Mouse (Mus musculus) G1E (cell line): ENCODE measurements around the gene Casp4. TPM values are rescaled to one million over a fixed set of nuclear protein-coding genes. Genes with fewer than 3 reads are reported as not detected.

ENCODE experiments used
- ATAC-seq: 2 replicates; pipeline ENCODE4 v1.8.0; 2016; ENCODE audit warnings: mild to moderate bottlenecking; ENCODE audit not compliant: insufficient number of reproducible peaks, poor library complexity, low FRiP score, severe bottlenecking; ENCODE audit errors: extremely low read depth
- DNase-seq: peaks from one replicate; pipeline ENCODE4 v3.0.0; 2012; ENCODE audit warnings: low spot score
- H3K27me3 ChIP-seq: 2 replicates; pipeline ENCODE4 v1.6.1; 2012; ENCODE audit warnings: mild to moderate bottlenecking, low read length, inconsistent platforms; ENCODE audit not compliant: insufficient read depth
- H3K36me3 ChIP-seq: replicated peaks from 2 replicates; pipeline ENCODE3; 2012; ENCODE audit warnings: mild to moderate bottlenecking, inconsistent platforms
- H3K4me1 ChIP-seq: 2 replicates; pipeline ENCODE4 v1.6.1; 2012; ENCODE audit warnings: low read depth, low read length, inconsistent platforms, mixed read lengths; ENCODE audit not compliant: insufficient read depth
- H3K4me3 ChIP-seq: 2 replicates; pipeline ENCODE4 v1.5.1; 2012; ENCODE audit warnings: low read depth, mild to moderate bottlenecking, inconsistent platforms, low read length, moderate library complexity, mixed read lengths
- H3K9me3 ChIP-seq: replicated peaks from 2 replicates; pipeline ENCODE4 v1.6.1; 2012; ENCODE audit warnings: inconsistent platforms
- CTCF ChIP-seq: IDR thresholded peaks from 2 replicates; pipeline ENCODE4 v1.5.1; 2012; ENCODE audit warnings: low read depth, low read length, inconsistent platforms, mixed read lengths
- GATA1 ChIP-seq: IDR thresholded peaks from 2 replicates; pipeline ENCODE4 v1.6.1; 2012; ENCODE audit warnings: borderline replicate concordance, low read length, inconsistent platforms, mixed read lengths
- GATA2 ChIP-seq: IDR thresholded peaks from 2 replicates; pipeline ENCODE4 v1.6.1; 2012; ENCODE audit warnings: low read depth, low read length, inconsistent platforms, borderline replicate concordance
- POLR2AphosphoS5 ChIP-seq: IDR thresholded peaks from 2 replicates; pipeline ENCODE4 v1.6.1; 2012; ENCODE audit warnings: low read depth, low read length, inconsistent platforms; ENCODE audit not compliant: insufficient replicate concordance
- TAL1 ChIP-seq: conservative IDR thresholded peaks from 2 replicates; pipeline ENCODE4 v1.6.1; 2012; ENCODE audit warnings: low read depth, low read length, inconsistent platforms, mixed read lengths
- polyA plus RNA-seq: library from polyadenylated mRNA; stranded (reverse); fragments of >175 nt; gene quantifications from 2 replicates; pipeline ENCODE4 v1.2.3, GENCODE M21; 2012
- total RNA-seq, 2 experiments: library from RNA; stranded (forward) in 1 of 2; stranded (reverse) in 1 of 2; fragments of 200-1000 nt in 1 of 2; fragments of >200 nt in 1 of 2; fragmentation: Nextera tagmentation in 1 of 2; gene quantifications; 2 replicates each; pipeline ENCODE4 v1.2.3; 2014 to 2017

The Casp4 gene
- total RNA-seq (2014; fragmentation: Nextera tagmentation) (not detected in 2 replicates), total RNA-seq (2017) (0.17 TPM in 1 of 2 replicates, not detected in the other), polyA plus RNA-seq (not detected in 2 replicates)

DNA sequence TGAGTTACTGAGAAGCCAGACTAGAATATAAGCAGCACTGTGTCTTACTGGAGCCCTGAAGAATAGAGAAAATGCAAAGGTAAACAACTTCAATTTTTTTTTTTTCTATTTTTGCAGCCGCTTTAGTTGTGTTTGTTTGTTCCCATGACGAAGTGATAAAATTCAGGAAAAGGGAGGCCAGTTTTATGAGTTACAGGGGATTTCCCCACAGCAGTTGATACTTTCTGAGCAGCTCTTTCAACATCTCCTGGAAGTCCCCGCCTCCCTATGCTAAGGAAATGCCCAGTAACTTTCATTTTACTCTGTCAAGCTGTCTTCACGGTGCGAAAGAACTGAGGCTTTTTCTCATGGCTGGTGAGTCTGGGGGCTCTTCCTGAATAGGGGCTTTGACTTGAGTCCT is at the start of gene Casp4:
Gene Casp4, plus strand, starts transcription at position 268 of the 400 bp plus-strand sequence.
- no peak for ATAC-seq
- TF ChIP-seq POLR2AphosphoS5: no peak
- no peak for TF ChIP-seq GATA2
- TF ChIP-seq CTCF: no peak
- TF ChIP-seq GATA1: no peak
- no peak for TF ChIP-seq TAL1
- Histone ChIP-seq H3K4me1 (no peaks in the 10 kb centered on the region), H3K9me3 (no peaks in the 10 kb centered on the region), H3K27me3 (no peaks in the 10 kb centered on the region), H3K4me3 (no peak within 1 kb of the TSS), H3K36me3 (no peaks in the 10 kb centered on the region)
- DNase-seq: no peak

DNA sequence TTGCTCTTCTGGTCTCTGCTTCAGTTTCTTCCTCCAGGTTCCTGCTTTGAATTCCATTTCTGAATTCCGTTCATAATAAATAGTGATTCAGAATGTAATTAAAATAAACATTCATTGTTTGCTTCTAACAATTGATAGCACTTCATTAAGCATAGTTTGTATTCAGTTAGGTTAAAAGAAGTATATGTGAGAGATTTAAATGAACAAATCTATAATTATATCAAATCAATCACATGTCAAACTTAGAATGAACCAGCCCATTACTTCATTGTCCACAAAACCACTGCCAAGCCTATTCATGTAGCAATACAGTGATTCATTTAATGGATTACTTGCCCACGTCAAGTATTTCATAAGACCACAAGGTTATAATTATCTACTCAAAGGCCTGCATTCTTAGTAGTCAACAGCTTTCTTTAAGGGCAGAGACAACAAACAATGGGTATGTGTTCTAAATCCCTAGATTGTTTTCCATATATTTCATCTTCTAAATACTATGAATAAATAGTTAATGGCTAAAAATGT is 44.6 kb upstream of the Casp4 start:
- DNase-seq (no peak), ATAC-seq (no peak)
- Histone ChIP-seq H3K27me3 (no peaks in the 10 kb centered on the region), H3K4me3 (no peak overlapping the region), H3K9me3 (no peaks in the 10 kb centered on the region), H3K4me1 (no peaks in the 10 kb centered on the region), H3K36me3 (no peaks in the 10 kb centered on the region)
- TF ChIP-seq POLR2AphosphoS5 (no peak), GATA2 (no peak), CTCF (no peak), GATA1 (no peak), TAL1 (no peak)

DNA sequence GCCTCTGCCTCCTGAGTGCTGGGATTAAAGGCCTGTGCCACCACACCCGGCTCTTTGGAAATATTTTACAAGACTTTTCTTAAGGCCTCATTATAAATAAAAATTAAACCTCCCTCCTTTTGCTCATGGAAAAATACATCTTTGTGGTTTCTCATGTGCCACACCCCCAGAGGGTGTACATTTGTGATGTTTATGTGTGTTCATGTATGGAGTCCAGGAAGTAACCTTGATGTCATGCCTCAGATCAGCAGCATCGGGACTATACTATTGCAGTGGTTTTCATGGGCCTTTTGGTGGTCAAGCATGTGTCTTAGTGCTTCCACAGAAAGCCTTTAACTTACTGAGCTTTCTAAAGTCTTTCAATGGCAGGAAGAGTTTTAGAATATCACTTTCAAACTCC is 38.4 kb upstream of the Casp4 start:
- ATAC-seq: no peak
- H3K27me3 ChIP-seq: no peaks in the 10 kb centered on the region
- no peaks in the 10 kb centered on the region for H3K36me3 ChIP-seq
- no peaks in the 10 kb centered on the region for H3K9me3 ChIP-seq
- no peak for TF ChIP-seq TAL1
- TF ChIP-seq CTCF: no peak
- no peak overlapping the region for H3K4me3 ChIP-seq
- no peak for DNase-seq
- H3K4me1 ChIP-seq: no peaks in the 10 kb centered on the region

DNA sequence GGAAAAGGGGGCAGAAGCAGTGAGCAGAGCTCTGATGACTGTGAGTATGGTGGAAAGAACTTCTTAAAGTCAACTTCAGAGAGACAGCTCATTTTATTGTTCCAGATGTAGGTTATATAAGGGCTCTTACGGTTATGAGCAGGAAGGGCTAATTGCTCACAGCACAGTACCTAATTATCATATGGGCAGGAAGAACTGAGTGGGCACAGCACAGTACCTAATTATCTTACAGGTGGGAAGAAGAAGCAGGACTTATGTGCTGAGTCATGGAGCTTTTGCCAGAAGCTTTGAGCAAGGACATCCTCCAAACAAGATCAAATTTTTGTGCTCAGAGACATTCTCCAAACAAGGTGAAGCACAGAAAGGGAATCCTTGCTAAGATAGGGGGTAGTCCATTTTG is 37.7 kb upstream of the Casp4 start:
- DNase-seq (no peak), ATAC-seq (no peak)
- TF ChIP-seq GATA2: no peak
- TF ChIP-seq TAL1: no peak
- TF ChIP-seq POLR2AphosphoS5: no peak
- no peak for TF ChIP-seq CTCF
- no peak for TF ChIP-seq GATA1
- Histone ChIP-seq H3K4me1 (no peaks in the 10 kb centered on the region), H3K9me3 (no peaks in the 10 kb centered on the region), H3K36me3 (no peaks in the 10 kb centered on the region), H3K4me3 (no peak overlapping the region), H3K27me3 (no peaks in the 10 kb centered on the region)

DNA sequence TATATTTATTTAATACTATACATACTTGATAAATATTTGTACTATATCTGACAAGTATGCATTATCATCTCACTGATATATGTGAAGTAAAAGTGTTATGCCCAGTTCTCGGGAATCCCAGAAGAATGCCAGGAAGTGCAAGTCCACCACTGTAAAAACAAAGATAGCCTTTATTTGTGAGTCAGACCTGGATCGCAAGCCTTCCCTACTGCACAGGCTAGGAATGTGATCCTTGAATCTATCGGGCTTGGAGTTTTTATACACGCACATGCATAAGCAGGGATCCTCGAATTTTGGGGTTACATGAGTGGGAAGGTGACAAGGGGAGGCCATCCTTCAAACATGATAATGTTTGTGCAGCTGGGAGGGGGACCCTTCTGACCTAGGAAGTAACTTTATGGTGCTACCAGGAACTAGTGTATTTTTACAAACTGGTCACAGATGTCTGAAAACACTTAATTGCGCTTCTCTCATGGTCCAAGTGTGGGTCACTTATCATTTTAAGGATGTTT is 37.2 kb upstream of the Casp4 start:
- H3K4me3 ChIP-seq: no peak overlapping the region
- no peaks in the 10 kb centered on the region for H3K4me1 ChIP-seq
- no peaks in the 10 kb centered on the region for H3K27me3 ChIP-seq
- no peaks in the 10 kb centered on the region for H3K36me3 ChIP-seq
- no peak for TF ChIP-seq TAL1
- TF ChIP-seq GATA2: no peak
- no peak for TF ChIP-seq CTCF
- TF ChIP-seq GATA1: no peak
- TF ChIP-seq POLR2AphosphoS5: no peak
- ATAC-seq (no peak), DNase-seq (no peak)
- no peaks in the 10 kb centered on the region for H3K9me3 ChIP-seq

DNA sequence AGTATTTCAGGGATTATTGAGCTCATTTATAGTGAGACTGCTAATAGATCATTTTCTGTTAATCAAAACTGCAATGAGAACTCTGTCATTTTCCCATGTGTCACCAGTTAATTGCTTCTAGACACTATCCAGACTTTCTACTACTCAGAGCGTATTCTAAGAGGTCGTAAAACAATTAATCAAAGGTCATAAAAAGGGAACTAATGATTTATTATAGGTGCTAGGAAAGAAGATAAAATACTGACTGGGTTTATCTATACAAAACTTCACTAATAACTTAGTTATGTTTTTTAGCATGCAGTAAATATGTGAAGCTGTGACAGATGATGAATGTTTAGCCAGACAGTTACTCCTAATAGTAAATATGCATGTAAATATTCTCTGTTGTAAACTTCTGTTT is 22.6 kb upstream of the Casp4 start:
- no peaks in the 10 kb centered on the region for H3K36me3 ChIP-seq
- no peaks in the 10 kb centered on the region for H3K27me3 ChIP-seq
- H3K4me3 ChIP-seq: no peak overlapping the region
- TF ChIP-seq GATA1 (no peak), TAL1 (no peak), CTCF (no peak), POLR2AphosphoS5 (no peak), GATA2 (no peak)
- DNase-seq: no peak
- 0 out of 2 replicates have a peak, but pooled peaks cover 2% of the 10 kb centered on the region for H3K9me3 ChIP-seq
- no peaks in the 10 kb centered on the region for H3K4me1 ChIP-seq
- ATAC-seq: no peak
